Comparison of ENCODE assay signal across 17 mouse cellular contexts in the genomic region with DNA sequence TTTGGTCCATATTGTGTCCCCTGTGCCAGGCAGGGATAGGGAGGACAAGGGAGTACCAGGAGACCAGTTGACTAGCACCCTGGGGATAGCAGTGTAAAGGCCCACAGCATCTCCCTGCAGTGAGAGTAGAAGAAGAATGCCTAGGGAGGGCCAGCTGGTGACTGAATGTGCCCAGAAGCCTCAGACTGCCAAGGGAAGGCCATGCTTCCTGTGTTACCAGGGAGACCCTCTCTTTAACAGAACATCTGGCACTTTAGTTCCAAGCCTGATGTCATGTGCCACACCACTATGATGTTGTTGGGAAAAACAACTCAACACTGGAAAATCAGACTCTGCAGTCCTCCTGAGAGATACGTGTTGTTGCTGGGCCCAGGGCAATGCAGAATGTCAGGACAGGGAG. TPM values are rescaled to one million over a fixed set of nuclear protein-coding genes. Genes with fewer than 3 reads are reported as not detected.
DNase-seq lines count a peak whose midpoint lies in the region; ATAC-seq and TF ChIP-seq lines count a peak whose summit lies in the region.
"Had no signal": no experiment of that assay in that cellular context is flagged by ENCODE, and none has a peak within 500 bp of the region (broad histone marks: within the 10 kb centered on the region; RNA-seq: fewer than 3 reads in every experiment).

No protein-coding gene starts in this region.

- no peaks in the 10 kb centered on the region for H3K9me3 ChIP-seq in forebrain, embryonic 12.5 days
- no peaks in the 10 kb centered on the region for H3K9me3 ChIP-seq in forebrain, embryonic 10.5 days
- H3K9me3 ChIP-seq in hindbrain, embryonic 15.5 days, result no peaks in the 10 kb centered on the region
- H3K9me3 ChIP-seq: embryonic facial prominence, embryonic 15.5 days; heart, embryonic 13.5 days had no signal

- H3K36me3 ChIP-seq in forebrain, embryonic 12.5 days (replicated peaks), result no peaks in the 10 kb centered on the region
- peaks cover 14% of the 10 kb centered on the region for H3K36me3 ChIP-seq in forebrain, embryonic 10.5 days (replicated peaks)
- no peaks in the 10 kb centered on the region for H3K36me3 ChIP-seq in hindbrain, embryonic 15.5 days
- H3K36me3 ChIP-seq: embryonic facial prominence, embryonic 15.5 days; heart, embryonic 13.5 days had no signal

- H3K27me3 ChIP-seq in forebrain, embryonic 12.5 days, result no peaks in the 10 kb centered on the region
- H3K27me3 ChIP-seq in forebrain, embryonic 10.5 days (ENCODE audit: poor library complexity, severe bottlenecking), result no peaks in the 10 kb centered on the region; the same call in 1 of the 2 replicates
- H3K27me3 ChIP-seq in hindbrain, embryonic 15.5 days, result no peaks in the 10 kb centered on the region
- H3K27me3 ChIP-seq: CH12.LX; embryonic facial prominence, embryonic 15.5 days; heart, embryonic 13.5 days; Patski had no signal

- H3K4me1 ChIP-seq in forebrain, embryonic 12.5 days, result peaks cover 31% of the 10 kb centered on the region
- peaks cover 25% of the 10 kb centered on the region for H3K4me1 ChIP-seq in forebrain, embryonic 10.5 days
- peaks cover 36% of the 10 kb centered on the region for H3K4me1 ChIP-seq in hindbrain, embryonic 15.5 days (replicated peaks)
- peaks cover 2% of the 10 kb centered on the region for H3K4me1 ChIP-seq in olfactory bulb, adult 2 months (ENCODE audit: control insufficient read depth, insufficient read depth, low read length)
- H3K4me1 ChIP-seq: heart, embryonic 13.5 days had no signal

- no peak overlapping the region for H3K4me3 ChIP-seq in forebrain, embryonic 12.5 days (replicated peaks)
- H3K4me3 ChIP-seq in forebrain, embryonic 10.5 days, result no peak overlapping the region
- no peak overlapping the region for H3K4me3 ChIP-seq in left cerebral cortex, adult 2 months
- H3K4me3 ChIP-seq in hindbrain, embryonic 15.5 days, result no peak overlapping the region
- H3K4me3 ChIP-seq in olfactory bulb, adult 2 months (ENCODE audit: insufficient read depth, low read depth, low read length), result no peak overlapping the region
- H3K4me3 ChIP-seq: embryonic facial prominence, embryonic 15.5 days; heart, embryonic 13.5 days had no signal

- H3K4me2 ChIP-seq in forebrain, embryonic 12.5 days, result no peak overlapping the region
- H3K4me2 ChIP-seq in hindbrain, embryonic 15.5 days, result no peak overlapping the region
- H3K4me2 ChIP-seq: embryonic facial prominence, embryonic 15.5 days; heart, embryonic 13.5 days; lung, embryonic 14.5 days had no signal

- WGBS in forebrain, embryonic 12.5 days, result 76% methylated on average over 1 of the region's 1 CpGs
- 83% methylated on average over 1 of the region's 1 CpGs for WGBS in forebrain, embryonic 10.5 days
- WGBS in hindbrain, embryonic 15.5 days, result 18% methylated on average over 1 of the region's 1 CpGs
- 70% methylated on average over 1 of the region's 1 CpGs for WGBS in olfactory bulb, adult 2 months

- no peak for ATAC-seq in forebrain, embryonic 12.5 days (ENCODE audit: low FRiP score)
- ATAC-seq in hindbrain, embryonic 15.5 days (ENCODE audit: low FRiP score, low read depth), result peak; percentile 31; the same call in 1 of the 2 replicates
- no peak for ATAC-seq in megakaryocyte, adult 5-6 weeks (ENCODE audit: poor library complexity, severe bottlenecking)

- TF ChIP-seq POLR2A in olfactory bulb, adult 2 months (IDR thresholded peaks at IDR 0.05; ENCODE audit: insufficient read depth, low read depth, low read length), result no peak

- TF ChIP-seq CTCF in left cerebral cortex, adult 2 months (IDR thresholded peaks at IDR 0.05), result no peak
- no peak for TF ChIP-seq CTCF in olfactory bulb, adult 2 months (IDR thresholded peaks at IDR 0.05; ENCODE audit: insufficient read depth, low read depth, low read length)

- H3K9ac ChIP-seq in forebrain, embryonic 12.5 days, result no peak overlapping the region
- H3K9ac ChIP-seq in hindbrain, embryonic 15.5 days, result no peak overlapping the region
- H3K9ac ChIP-seq: embryonic facial prominence, embryonic 15.5 days; heart, embryonic 13.5 days; lung, embryonic 14.5 days had no signal

- intact Hi-C loops in left cerebral cortex, adult 2 months (cut with DNase I), result no loop called here
- intact Hi-C loops in left cerebral cortex, postnatal 25 days (cut with DNase I), result no loop called here

- 0 out of 2 replicates have a peak overlapping the region, but pooled peaks have one; percentile 10 for H3K27ac ChIP-seq in forebrain, embryonic 12.5 days
- no peak overlapping the region for H3K27ac ChIP-seq in forebrain, embryonic 10.5 days
- H3K27ac ChIP-seq in left cerebral cortex, adult 2 months, result peak overlapping the region; percentile 17; the same call in 1 of the 2 replicates
- H3K27ac ChIP-seq in hindbrain, embryonic 15.5 days (replicated peaks), result no peak overlapping the region
- peak overlapping the region; percentile 62; the same call in 1 of the 2 replicates for H3K27ac ChIP-seq in olfactory bulb, adult 2 months (ENCODE audit: insufficient read depth, low read depth, low read length)
- H3K27ac ChIP-seq: embryonic facial prominence, embryonic 15.5 days; heart, embryonic 13.5 days had no signal

- DNase-seq in forebrain, embryonic 10.5 days (ENCODE audit: extremely low spot score, low spot score), result no peak
- DNase-seq in left cerebral cortex, adult 2 months (ENCODE audit: extremely low spot score in 1 of 2, low spot score in 2 of 2), result no peak
- DNase-seq in left cerebral cortex, postnatal 25 days (ENCODE audit: low spot score in 2 of 2), result no peak
- no peak for DNase-seq in MN1 (ENCODE audit: low spot score)
- DNase-seq: cerebellum, adult 18-20 months; gastrocnemius, postnatal 25 days; lung, embryonic 14.5 days; thymus, postnatal 36 days had no signal

RNA-seq across cellular contexts. Expression of a gene that starts 12.7 kb away (rescaled TPM):
- 65.9 and 69.2 TPM in 2 replicates for polyA plus RNA-seq in forebrain, embryonic 12.5 days (2016; fragmentation: Nextera tagmentation; extraction: Ambion mirVana)
- 23.3 and 27.9 TPM in 2 replicates for polyA plus RNA-seq in forebrain, embryonic 10.5 days (2016; fragmentation: Nextera tagmentation; extraction: Ambion mirVana)
- total RNA-seq in left cerebral cortex, adult 2 months (2021), result 100 to 1,000 TPM; 253 to 266 TPM
- 100 to 1,000 TPM; 219 to 226 TPM for total RNA-seq in left cerebral cortex, postnatal 25 days (2021)
- 65.6 and 74.6 TPM in 2 replicates for polyA plus RNA-seq in hindbrain, embryonic 15.5 days (2015; fragmentation: Nextera tagmentation; extraction: Ambion mirVana)
- not detected in 2 replicates for polyA plus RNA-seq in olfactory bulb, adult 2 months (2012; ENCODE audit: insufficient read depth, insufficient read length, low replicate concordance, missing spikeins)
- 0.18 TPM in 1 of 2 replicates, not detected in the other for total RNA-seq in megakaryocyte, adult 5-6 weeks (2015)
- total RNA-seq in megakaryocyte, adult 5-6 weeks (2017), result not detected in 2 replicates
- total RNA-seq: liver, adult 2 months had no signal
- polyA plus RNA-seq: liver, adult 2 months had no signal

Comparison
In these comparisons a context has a peak if more than half of its experiments do, and no peak if none do; other contexts are left out.
1. H3K27ac ChIP-seq: peak in forebrain, embryonic 12.5 days (single experiment), left cerebral cortex, adult 2 months (single experiment) and olfactory bulb, adult 2 months (single experiment); none in forebrain, embryonic 10.5 days (single experiment) and hindbrain, embryonic 15.5 days (single experiment).